Mouse (Mus musculus) embryonic fibroblast, embryonic 13.5 days (primary cell): Measurements from ENCODE around the gene Tspyl1.

Source experiments
- CTCF ChIP-seq: IDR thresholded peaks from 2 replicates; pipeline ENCODE4 v1.5.1; 2011; ENCODE audit warnings: mild to moderate bottlenecking, control low read depth, low read length, moderate library complexity, borderline replicate concordance; ENCODE audit not compliant: insufficient read depth
- POLR2A ChIP-seq: IDR thresholded peaks from 2 replicates; pipeline ENCODE4 v1.6.1; 2011; ENCODE audit warnings: low read depth, mild to moderate bottlenecking, control low read depth, low read length, moderate library complexity

DNA sequence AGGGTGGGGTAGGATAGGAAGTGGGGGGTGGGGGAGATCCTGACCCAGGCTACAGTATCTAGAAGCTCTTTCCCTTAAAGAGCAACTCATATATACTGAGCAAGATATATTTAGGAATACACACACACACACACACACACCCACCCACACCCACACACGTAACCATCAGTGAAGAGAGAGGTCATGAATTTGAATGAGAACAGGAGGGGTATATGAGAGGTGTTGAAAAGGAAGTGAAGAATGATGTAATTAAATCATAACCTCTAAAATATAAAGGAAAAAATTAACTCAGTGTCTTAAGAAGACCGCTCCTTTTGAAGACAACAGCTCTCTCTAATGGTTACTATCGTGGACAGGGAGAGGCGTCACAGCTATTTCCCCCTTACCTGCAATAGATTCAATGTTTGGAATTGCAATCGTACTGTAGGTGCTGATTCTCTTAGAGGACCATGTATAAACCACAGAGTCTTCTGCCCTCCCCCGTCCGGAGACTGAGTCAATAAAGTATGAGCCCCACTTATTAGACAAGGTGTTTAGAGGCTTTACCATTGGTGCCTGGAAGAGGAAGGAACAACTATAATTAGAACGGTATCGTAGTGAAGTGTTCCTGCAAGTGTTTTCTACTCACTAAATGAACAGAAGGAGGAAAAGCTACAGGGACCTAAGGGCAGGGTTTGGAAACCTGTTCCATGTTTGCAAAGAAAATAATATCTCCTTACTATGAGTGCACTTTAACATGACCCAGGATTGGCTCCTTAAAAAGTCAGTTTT is 28.1 kb downstream of the Tspyl1 start:
- TF ChIP-seq CTCF (no peak), POLR2A (no peak)
